Mouse (Mus musculus) heart, postnatal 36 days (tissue): Measurements from ENCODE around the gene Rrp12. TPM values are rescaled to one million over a fixed set of nuclear protein-coding genes. Genes with fewer than 3 reads are reported as not detected.
"Not testable (repeated sequence)": the region's sequence is repeated elsewhere in the genome, so short reads cannot be mapped to it uniquely, and the experiment has no call there.

Source experiments
- DNase-seq, 2 experiments: peaks; one replicate each; pipeline ENCODE4 v3.0.0; 2021 to 2022
- intact Hi-C: fragments of 180-260 bp; cut with DNase I; formaldehyde crosslinking; loops from one replicate; pipeline ENCODE4 v1.15.1; 2025
- total RNA-seq, 2 experiments: library from RNA; stranded (reverse); gene quantifications; 2 replicates each; pipeline ENCODE4 v1.2.3; 2021

Rrp12 gene
- total RNA-seq, 2 experiments from 2014 or later, result 17.0 to 17.3 TPM

DNA sequence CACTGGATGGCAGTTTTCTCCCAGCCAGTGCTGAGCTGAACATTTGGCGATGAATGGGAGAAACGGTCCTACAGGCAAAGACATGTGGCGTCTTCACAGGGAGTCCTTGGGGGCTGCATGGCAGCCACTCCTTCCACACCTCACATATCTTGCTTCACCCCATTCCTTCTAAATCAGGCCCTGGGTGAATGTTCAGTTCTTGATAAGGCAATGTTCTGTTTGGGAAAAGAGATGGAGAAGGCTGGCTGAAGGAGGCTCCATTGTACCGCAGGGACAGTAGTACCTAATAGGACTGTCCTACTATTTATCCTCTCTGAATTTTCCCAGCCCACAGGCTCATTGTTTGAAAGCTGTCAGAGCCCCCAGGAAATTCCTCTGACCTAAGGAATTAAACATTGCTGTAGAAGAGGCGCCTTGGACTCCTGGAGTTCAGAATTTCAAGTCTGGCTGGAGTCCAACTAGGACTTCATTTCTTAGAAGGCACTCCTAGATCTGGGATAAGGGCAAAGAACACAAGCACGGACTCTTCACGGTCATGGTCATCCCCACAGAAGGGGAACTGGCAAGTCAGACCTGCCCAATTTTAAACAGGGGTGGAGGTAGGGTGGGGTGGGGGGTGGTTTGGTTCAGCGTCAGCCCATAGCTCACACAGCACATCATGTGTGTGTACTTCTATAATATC, 11.2 kb upstream of the Rrp12 start:
- no peak for DNase-seq

DNA sequence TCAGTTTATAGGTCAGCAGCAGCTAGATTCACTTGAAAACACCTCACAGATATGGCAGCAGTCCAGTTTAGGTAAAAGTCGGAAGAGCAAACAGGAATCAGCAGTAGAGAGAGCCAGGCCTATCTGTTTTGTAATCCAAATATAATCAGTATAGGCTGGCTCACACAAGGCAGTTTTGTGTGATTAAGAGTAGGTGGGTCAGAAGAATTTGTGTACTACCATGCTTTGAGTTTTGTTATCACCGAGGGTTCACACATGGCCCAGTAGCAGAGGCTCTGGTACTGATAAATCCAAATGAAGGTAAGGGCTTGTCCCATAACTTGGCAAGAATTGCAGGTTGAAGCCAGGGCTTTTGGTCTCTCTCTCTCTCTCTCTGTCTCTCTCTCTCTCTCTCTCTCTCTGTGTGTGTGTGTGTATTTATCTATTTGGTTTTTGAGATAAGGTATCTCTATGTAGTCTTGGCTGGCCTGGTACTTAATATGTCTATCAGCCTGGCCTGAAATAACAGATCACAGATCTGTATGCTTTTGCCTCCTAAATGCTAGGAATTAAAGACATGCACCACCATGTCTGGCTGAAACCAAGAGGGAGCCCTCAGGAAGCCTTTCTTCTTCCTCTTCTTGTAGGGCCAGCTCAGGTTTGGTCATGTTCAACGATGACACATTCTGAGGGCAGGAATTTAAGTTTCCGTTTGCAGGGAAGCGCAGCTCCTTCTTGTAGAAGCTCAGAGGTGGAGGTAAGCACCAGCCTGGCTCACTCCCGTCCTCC, 10.5 kb upstream of the Rrp12 start:
- no peak for DNase-seq
- intact Hi-C loops, result no loop called here

More for the DNA sequence above, 11.2 kb upstream of the Rrp12 start:
- intact Hi-C loops, result no loop called here

DNA sequence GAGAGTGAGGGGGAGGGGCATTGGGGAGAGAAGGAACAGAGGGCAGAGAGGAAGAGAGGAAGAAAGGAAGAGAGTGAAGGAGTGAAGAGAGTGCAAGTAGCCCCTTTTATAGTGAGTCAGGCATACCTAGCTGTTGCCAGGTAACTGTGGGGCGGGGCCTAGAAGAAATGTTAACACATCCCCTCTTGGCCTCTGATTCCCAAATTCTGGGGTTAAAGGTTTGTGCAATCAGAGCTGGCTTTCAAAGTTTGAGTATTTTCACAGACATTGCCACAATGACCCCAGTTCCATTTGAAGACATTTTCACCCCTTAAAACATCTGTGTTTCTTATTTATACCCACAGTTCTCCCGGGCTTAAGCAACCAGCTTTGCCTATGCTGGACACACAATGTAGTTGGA, 9.3 kb upstream of the Rrp12 start:
- intact Hi-C loops, result no loop called here
- no peak for DNase-seq

DNA sequence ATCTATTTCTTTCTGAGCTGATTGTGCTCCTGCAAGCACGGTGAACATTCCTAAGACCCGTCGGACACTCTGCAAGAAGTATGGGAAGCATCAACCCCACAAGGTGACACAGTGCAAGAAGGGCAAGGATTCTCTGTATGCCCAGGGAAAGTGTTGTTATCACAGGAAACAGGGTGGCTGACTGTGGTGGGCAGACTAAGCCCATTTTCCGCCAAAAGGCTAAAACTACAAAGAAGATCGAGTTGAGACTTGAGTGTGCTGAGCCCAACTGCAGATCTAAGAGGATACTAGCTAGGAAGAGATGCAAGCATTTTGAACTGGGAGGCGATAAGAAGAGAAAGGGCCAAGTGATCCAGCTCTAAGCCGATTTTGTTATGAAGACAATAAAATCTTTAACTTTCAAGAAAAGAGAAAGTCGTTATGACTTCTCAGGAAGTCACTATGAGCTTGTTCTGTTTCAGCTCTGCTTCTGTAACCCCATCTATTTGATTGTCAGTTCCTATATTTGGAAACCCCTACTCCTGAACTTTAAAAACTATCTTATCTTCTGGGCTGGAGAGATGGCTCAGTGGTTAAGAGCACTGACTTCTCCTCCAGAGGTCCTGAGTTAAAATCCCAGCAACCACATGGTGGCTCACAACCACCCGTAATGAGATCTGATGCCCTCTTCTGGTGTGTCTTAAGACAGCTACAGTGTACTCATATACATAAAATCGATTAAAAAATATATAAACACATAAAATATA, 7.0 kb upstream of the Rrp12 start:
- no peak for DNase-seq
- intact Hi-C loops, result no loop called here

DNA sequence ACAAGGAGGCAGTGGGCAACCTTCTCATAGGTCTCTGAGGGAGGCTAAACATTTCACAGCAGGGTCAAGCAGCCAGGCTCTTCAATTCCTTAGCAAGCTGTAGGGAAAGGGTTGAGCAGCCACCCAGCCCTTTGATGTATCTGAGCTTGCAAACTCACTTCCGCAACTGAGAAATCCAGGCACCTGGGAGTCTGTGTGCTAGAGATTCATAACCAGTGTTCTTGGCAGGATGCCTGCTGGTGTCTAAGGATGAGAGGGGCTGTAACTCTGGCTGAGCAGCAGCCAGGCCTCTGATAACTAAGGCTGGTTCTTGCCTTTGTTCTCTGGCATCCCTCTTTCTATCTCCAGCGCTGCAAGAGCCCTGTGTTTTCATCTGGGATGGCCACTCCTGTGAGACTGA, 5.7 kb upstream of the Rrp12 start:
- intact Hi-C loops, result no loop called here
- DNase-seq, result no peak

DNA sequence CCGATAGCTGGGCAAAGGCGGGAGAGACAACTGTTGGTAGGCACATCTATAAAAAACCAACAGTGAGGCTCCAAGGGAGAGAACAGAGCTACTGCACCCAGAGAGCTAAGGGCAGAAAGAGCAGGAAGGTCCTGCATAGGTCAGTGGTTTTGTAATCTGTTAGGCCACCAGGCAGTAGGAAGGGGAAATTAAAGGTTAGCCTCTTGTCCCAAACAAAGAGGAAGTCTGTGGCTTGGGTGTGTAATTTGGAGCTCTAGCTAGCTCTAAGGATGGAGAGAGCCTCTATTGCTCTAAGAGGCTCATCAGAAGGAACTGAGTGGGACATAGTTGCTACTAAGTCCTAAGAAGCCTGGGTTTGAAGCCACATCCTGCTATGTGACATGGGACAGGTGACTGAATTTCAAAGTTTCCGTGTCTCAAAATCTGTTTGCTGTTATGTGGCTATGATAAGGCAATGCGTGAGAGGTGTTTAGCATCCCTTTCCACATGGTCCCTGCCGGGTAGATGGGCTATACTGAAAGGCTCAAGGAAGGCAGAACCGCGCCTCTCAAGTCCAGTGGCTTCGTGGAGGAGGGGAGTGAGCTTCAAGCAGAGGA, 4.6 kb upstream of the Rrp12 start:
- intact Hi-C loops, result no loop called here
- no peak for DNase-seq

DNA sequence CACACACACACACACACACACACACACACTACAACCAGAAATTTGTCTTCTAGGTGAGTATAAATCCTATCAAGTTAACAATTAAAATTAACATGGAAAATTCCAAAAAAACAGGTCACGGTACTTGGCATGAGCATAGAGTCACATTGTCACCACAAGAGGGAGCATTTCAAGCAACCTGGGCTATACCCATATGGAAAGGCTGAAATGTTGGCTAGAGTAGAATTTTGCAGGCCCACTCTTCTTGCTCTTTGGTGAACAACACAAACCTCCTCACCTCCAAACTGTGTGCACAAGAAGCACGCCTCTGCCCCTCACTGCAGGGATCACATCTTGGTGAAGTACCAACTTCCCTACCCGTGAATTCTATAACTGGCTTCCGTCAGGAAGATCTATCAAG, 2.9 kb upstream of the Rrp12 start:
- intact Hi-C loops, result no loop called here
- peak; percentile 14 to 22 for DNase-seq

DNA sequence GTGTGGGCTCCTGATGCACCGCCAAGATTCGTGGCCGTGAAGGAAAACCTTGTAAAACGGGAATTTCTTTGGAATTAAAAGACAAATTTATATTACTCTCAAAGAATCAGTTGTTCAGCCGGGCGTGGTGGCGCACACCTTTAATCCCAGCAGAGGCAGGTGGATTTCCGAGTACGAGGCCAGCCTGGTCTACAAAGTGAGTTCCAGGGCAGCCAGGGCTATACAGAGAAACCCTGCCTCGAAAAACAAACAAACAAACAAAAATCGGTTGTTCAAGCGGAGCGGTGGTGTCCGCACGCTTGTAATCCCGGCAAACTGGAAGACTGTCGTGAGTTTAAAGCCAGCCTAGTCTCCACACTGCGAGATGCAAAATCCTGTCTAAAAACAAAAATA, 342 bp upstream of the Rrp12 start:
- intact Hi-C loops, result loop anchor here (2.0 kb wide), 2 partner anchors 14 to 130 kb away; partner anchors contain the start of gene Pgam1
- DNase-seq, result no peak

DNA sequence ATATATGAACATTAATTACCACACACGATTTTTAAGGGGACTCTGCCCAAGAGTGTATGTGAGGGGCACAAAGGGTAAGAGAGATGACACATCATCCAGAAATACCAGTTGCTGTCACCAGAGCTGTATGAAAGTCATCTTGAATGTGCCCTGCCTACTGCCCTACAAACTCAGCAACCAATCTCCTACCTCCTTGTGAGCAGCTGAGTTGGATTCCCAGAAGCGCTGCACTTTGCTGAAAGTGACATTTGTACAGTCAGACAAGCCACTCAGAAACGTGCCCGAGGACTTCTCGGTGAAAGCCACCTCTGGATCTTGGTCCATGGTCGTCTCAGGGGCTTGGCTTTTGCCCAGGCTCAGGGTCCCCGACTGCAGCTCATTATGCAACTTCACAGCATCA, 1.0 kb downstream of the Rrp12 start:
- DNase-seq, result no peak
- intact Hi-C loops, result loop anchor here (1.0 kb wide), 1 partner anchor 38 kb away; the partner anchor contains the start of genes Exosc1 and Zdhhc16

DNA sequence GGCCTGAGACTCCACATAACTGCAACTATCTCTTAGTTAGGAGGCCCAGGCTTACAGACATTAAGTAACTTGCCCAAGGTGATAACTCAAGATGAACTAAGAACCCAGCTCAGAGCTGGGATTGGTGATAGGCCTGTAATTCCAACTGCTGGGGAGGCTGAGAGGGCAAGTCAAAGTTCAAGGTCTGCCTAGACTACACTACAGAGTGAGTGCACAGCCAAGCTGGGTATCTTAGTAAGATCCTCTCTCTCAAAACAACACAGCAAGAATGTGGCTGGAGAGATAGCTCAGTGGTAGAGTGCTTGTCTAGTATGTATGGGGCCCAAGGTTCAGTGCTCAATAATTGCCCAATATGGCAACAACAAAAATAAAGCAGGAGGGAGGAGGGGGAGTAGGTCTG, 7.8 kb downstream of the Rrp12 start:
- intact Hi-C loops, result no loop called here
- no peak for DNase-seq

DNA sequence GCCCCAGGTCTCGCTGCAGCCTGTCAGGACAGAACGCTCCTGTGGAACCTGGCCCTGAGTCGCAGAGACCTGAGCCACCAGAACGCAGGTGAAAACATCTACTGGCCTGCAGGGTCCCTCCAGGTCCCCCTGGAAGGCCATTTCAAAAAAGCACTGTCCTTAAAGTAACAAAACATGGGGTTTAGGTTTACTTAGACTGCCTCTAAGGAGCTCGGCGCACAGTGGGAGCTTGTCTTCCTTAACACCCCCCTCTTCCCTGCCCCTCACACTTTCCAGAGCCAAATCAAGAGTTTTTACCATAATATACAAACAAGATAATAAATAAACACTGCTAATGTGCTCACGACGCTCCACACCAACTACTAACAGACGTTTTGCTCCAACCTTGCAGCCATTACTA, 12.1 kb downstream of the Rrp12 start:
- no peak for DNase-seq
- intact Hi-C loops, result no loop called here

DNA sequence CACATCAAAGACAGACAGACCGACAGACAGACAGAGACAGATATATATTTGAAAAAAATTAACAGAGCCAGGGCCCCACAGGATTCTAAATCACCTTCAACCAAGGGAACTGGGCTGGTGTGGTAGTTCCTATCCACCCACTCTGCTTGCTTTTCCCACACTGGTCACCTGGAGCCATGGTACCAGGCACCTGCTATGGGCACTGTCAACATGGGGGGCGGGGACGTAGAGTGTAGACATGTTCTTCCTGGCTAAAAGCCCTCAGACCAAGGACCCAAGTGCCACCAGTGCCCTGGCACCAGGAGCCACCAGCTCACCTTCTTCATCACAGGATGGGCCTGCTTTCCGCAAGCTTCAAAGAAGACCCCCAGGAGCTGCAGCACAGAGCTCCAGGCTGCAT, 14.1 kb downstream of the Rrp12 start:
- no peak for DNase-seq
- intact Hi-C loops, result no loop called here

DNA sequence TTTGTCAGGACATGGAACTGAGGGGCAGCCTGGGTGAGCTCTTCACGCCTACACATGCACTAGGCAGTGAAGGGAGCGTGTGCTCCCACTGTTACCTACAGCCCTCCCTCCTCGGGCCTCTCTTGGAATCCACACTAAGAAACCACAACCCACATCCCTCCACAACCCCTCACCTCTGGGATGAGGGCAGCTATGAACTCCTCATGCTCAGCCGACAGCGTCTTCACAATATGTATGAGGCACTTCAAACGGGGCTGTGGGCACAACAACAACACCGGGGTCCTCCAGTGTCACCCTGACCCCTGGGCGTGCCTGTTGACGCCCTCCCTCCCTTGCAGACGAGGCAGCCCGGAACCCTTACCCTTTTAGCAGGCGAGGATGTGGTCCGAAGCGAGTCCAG, 21.6 kb downstream of the Rrp12 start:
- intact Hi-C loops, result no loop called here
- no peak for DNase-seq

DNA sequence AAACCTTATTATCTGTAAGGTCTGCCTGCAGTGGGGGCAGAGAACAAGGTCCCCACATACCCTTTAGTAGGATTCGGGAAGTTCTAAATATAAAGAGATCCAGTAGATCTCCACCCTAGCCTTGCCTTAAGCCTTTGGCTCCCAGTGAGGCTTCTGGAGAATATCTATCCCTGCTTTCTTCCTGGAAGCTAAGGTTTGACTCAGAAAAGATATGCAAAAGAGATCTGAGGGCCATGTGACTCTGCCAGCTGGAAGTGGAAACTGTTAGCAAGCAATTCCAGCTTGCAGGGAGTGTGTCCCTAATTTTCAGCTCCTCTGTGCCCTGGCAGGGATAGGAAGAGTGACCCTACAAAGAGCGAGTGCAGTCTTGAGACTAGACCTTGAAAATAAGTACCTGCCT, 23.7 kb downstream of the Rrp12 start:
- intact Hi-C loops, result no loop called here
- no peak for DNase-seq

DNA sequence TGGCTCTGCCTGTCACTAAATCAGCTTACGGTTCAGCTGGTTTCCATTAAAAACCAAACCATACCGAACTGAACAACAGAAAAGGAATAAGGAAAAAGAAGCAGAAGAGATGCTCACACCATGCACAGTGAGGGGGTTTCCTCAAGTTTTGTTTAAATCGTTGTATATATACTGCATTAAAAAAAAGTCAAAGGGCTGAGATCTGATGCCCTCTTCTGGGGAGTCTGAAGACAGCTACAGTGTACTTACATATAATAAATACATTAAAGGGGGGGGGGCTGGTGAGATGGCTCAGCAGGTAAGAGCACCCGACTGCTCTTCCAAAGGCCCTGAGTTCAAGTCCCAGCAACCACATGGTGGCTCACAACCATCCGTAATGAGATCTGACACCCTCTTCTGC, 26.0 kb downstream of the Rrp12 start:
- intact Hi-C loops, result loop anchor here (10.0 kb wide), 1 partner anchor 215 kb away; no protein-coding TSS in a partner anchor
- not testable (repeated sequence) for DNase-seq

DNA sequence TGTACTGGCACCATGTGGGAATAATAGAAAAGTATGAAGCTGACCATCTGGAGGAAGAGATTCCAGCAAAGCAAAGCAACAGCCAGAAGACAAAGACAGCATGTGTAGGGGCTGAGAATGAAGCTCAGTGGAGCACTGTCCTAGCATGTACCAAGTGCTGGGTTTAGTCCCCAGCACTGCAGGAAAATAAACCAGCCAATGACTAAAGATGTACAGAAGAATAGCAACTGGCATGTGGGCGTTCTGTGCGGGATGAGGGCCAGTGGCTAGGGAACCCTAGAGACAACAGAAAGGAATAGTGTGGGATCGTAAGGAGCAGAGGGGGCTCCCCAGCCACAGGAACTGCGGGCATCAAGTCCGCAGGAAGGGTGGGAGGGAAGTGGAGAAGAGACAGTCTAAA, 26.7 kb downstream of the Rrp12 start:
- intact Hi-C loops, result loop anchor here (10.0 kb wide), 1 partner anchor 214 kb away; no protein-coding TSS in a partner anchor
- no peak for DNase-seq

DNA sequence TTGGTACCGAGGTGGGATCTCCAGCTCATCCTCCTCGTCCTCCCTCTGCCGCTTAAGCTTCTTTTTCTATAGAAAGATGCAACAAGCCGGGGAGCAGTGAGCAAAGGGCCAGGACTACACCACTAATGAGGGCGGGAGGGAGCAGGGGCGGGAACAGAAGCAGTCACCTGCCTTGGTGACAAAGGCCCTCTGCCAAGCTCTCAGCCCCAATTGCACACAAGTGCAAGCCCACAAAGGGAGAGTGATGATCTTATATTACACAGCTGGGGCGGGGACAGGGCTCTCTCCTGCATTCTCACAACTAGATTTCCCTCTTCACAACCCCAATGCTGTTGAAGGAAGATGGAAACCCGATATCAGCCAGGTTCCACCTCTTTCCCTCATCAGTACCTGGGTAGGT, 29.3 kb downstream of the Rrp12 start:
- intact Hi-C loops, result loop anchor here (10.0 kb wide), 1 partner anchor 212 kb away; no protein-coding TSS in a partner anchor
- no peak for DNase-seq

DNA sequence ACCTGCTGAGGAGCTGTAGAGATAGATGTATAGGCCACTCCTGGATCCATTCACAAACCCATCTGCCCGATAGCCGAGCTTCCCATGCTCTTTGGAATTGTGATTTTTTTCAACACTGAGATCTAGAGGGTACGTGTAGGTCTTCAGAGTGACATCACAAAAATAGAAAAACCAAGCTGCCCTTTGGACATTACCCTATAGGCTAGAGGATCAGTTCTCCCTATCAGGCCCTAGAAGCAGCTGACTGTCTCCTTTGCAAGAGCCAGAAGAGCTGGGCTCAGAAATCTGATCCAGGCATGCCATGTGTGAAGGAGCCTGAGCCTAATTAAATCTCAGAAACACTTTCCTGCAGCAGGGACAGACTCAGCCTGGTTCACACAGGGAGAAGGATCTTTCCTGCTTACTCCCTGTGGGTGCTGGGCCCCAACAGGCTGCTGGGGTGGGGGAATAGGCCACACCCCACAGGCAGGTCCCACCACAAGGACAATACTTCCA, 38.1 kb downstream of the Rrp12 start:
- intact Hi-C loops, result no loop called here
- DNase-seq, result no peak

DNA sequence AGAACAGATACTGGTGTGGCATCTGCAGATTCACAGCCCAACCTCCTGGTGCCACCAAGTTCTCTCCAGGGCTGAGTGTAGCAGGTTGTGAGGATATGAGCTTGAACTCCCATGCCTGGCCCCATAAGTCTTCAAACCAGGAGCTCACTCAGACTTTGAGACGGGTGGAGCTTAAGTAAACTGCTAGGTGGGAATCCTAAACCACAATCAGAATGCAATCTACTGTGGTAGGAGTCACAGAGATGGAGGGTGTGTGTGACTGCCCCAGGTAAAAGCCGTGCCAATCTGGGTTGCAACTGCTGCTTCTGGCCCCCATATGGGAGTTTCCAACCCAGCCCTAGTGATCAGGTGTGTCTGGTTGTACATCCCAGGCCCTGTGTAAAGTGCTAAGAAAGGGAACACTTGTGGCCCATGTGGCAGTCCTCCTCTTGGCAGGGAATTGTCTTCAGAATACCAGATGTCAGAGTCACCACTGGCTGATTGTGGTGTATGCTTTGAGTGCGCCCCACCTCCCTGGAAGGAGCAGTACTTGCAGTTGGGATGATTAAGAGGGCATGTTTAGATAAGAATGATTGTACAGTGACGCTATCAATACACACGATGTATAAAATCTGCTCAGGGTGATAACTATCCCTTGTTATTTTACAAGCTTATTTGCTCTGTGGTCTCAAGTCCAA, 38.7 kb downstream of the Rrp12 start:
- DNase-seq, result no peak
- intact Hi-C loops, result no loop called here

DNA sequence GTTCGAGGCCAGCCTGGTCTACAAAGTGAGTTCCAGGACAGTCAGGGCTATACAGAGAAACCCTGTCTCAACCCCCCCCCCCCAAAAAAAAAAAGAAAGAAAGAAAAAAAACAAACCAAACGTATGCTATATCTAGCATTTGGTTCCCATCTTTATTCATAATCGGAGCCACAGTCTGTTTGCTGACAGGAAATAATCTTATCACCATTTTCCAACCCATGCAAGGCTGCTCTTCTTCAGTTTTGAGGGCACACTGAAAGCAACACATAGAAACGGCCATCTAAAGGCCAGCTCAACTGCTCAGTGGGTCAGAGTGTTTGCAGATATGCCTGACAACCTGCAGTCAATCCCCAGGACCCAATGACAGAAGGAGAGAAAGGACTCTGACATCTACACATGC, 43.5 kb downstream of the Rrp12 start:
- intact Hi-C loops, result no loop called here
- no peak for DNase-seq
